Mouse (Mus musculus) CD4-positive, CD25-positive, alpha-beta regulatory T cell, adult 4 months (primary cell): ENCODE measurements around the gene Ube2dnl1. TPM values are rescaled to one million over a fixed set of nuclear protein-coding genes. Genes with fewer than 3 reads are reported as not detected.

Experiments
- ATAC-seq: one replicate; pipeline ENCODE4 v1.8.0; 2017
- polyA plus RNA-seq, 2 experiments: library from polyadenylated mRNA; unstranded; fragments of 100-300 nt; shearing (Covaris generic); gene quantifications; one replicate each; pipeline ENCODE4 v1.2.1; 2017

Ube2dnl1 gene
- not detected for polyA plus RNA-seq

DNA sequence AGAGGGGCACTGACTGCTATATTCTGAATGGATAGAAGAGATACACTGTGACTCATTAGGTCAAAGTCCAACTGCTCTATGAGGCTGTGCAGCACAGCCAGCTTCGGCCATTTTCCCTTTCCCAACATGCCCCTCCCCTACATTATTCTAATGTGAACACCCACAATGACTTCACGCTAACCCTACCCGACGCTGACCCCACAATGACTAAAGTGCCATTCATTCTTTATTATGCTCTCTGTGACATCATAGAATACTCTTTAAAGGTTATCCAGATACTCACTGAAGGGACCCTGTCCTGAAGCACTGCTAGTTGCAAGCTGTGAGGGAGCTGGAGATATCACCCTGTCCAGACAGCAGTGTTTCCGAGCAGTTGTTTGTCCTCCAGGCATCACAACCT is at the start of gene Ube2dnl1:
TSS of gene Ube2dnl1 (plus strand) at position 301 of the 400 bp plus-strand sequence.
- ATAC-seq = no peak

DNA sequence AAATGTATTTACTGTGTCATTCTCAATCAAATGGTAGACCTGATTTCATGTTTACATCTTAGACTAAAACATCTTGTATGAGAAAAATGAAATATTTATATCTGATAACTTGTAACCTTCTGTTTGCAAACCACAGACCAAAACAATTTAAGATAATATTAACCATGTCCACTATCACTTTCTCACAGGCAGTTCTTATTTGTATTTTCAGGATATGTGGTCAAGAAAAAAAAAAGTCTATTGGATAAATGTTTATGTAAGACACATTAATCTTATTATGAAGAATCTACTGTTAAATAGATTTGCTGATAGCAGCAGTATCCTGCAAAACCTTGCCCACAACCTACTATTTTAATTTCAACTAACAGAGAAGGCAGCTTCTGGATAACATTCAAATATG is 9.3 kb upstream of the Ube2dnl1 start:
- ATAC-seq = no peak

DNA sequence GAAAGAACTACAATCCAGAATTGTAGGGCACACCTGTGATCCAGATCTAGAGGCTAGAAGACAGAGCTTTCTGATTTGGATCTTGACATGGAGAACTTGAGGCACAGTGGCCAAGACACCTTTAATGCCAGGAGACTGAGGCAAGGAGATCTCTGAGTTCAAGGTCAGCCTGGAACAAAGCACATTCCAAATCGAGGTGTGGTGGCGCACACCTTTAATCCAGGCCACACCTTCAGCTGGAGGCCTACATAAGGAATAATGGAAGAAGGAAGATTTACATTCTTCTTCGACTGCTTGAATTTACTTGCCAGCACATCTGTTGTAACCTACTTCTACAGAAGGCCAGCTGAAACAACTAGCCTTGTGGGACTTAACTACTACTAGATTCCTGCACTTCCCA is 7.3 kb upstream of the Ube2dnl1 start:
- no peak for ATAC-seq

DNA sequence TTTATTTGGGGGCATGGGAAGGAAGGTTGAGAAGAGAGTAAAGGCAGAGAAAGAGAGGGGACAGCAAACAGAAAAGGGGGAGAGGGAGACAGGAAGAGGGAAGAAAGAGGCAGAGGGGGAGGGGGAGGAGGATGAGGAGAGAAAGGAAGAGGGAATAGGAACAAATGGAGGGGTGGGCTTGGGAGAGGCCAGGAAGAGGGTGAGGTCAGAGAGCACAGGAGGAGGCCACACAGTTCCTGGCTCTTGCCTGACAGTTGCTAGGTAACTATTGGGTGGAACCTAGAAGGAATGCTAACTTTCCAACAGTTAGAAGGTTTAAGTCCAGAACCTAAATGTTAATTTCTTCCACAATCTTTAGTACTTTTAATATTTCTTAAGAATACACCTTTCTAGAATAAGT is 1.4 kb upstream of the Ube2dnl1 start:
- no peak for ATAC-seq

DNA sequence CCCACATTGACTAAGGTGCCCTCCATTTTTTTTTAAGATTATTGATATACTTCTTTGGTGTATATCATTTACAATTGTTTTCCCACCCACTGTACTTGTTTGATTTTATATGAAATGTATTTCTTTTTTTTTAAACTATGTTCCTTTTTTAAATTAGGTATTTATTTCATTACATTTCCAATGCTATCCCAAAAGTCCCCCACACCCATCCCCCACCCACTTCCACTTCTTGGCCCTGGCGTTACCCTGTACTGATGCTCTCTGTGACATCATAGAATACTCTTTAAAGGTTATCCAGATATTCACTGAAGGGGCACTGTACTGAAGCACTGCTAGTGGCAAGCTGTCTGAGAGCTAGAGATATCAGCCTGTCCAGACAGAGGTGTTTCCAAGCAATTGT is 2.5 kb downstream of the Ube2dnl1 start, which contains the start of gene Ube2dnl2:
TSS of gene Ube2dnl2 (plus strand) at position 301 of the 400 bp plus-strand sequence.
- ATAC-seq = no peak

DNA sequence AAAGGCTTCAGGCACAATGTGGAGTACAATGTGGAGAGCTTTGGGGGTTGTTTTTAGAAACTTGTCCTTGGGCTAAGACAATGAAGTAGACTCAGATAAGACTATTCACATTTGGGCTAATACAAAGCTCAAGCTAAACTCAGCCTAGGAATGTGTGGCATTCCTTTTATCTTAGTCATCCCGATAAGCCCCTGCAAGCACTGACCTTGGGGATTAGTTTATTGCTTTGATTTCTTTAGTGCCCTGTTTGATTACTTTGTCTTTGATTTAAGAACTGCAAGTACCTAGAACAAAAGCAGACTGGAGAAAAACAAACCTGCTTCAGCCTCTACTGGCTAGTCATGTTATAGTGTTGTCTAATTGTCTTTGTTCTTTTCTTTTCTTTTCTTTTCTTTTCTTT is 50.3 kb downstream of the Ube2dnl1 start:
- ATAC-seq = no peak

Other genes starting within 250 kb of the Ube2dnl1 start
- gene Ube2dnl2, start 2.6 kb downstream of the Ube2dnl1 start, polyA plus RNA-seq = not detected